Mouse (Mus musculus): ENCODE data around the gene Hspb9. TPM values are rescaled to one million over a fixed set of nuclear protein-coding genes. Genes with fewer than 3 reads are reported as not detected.

The Hspb9 gene
- polyA plus RNA-seq, 1 experiment from 2014 or later, result 0.97 TPM

DNA sequence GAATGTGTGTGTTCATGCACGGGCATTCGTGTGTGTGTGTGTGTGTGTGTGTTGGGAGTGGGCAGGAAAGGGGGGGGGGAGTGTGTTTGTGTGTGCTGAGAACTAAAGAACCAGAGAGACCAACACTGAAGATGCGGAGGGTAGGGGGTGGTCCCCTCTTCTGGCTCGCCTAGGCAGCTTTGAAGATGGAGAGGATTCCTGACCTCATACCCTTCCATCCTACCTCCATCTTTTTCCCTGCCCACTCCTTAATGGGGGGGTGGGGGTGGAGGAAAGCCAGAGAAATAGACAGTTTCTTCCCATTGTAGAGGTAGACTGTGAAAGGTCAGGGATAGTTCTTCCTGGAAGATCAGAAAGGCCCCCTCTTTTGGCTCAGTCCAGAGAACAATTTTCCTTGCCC is 476 bp upstream of the Hspb9 start:
- peaks cover 53% of the 10 kb centered on the region for H3K36me3 ChIP-seq (ENCODE audit: insufficient read depth)
- ATAC-seq (ENCODE audit: insufficient read depth), result no peak

DNA sequence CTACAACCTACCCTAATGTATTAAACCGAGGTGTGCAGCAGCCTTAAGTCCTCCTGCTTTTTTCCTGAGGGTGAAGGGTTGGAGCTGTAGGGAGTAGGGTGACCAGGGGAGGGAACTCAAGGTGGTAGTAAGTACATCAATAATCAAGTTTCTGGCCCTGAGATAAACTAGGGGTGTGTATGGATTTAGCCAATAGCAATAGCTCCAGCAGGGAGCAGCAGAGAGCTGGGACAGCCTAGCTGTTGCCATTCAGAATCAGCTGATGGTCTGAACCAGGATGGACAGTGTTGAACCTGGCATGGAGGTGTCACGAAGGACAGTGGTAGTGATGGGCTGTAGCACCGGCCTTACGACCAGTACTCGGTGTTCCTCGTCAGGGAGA is 875 bp downstream of the Hspb9 start:
- TF ChIP-seq CTCF (IDR thresholded peaks at IDR 0.05; ENCODE audit: low read depth), result peak; percentile 85
- Histone ChIP-seq H3K9ac (peak overlapping the region; percentile 46; the same call in 1 of the 2 replicates), H3K4me3 (ENCODE audit: low read depth, low read length) (peak overlapping the region; percentile 30; the same call in 1 of the 2 replicates), H3K4me1 (ENCODE audit: insufficient read depth) (peaks cover 19% of the 10 kb centered on the region), H3K27me3 (ENCODE audit: insufficient read depth, low read length) (no peaks in the 10 kb centered on the region), H3K4me2 (peak overlapping the region; percentile 65), H3K27ac (ENCODE audit: low read depth) (peak overlapping the region; percentile 81; the same call in 1 of the 2 replicates), H3K36me3 (ENCODE audit: insufficient read depth) (peaks cover 53% of the 10 kb centered on the region), H3K9me3 (ENCODE audit: low read depth, low read length) (no peaks in the 10 kb centered on the region)
- DNase-seq (peak; percentile 92), ATAC-seq (ENCODE audit: insufficient read depth) (0 out of 2 replicates have a peak, but pooled peaks have one; percentile 4)
- WGBS, result 49% methylated on average over 6 of the region's 6 CpGs

More for the DNA sequence above, 476 bp upstream of the Hspb9 start:
- Histone ChIP-seq H3K27me3 (ENCODE audit: insufficient read depth, low read length) (no peaks in the 10 kb centered on the region), H3K4me3 (ENCODE audit: low read depth, low read length) (peak overlapping the region; percentile 30; the same call in 1 of the 2 replicates), H3K9me3 (ENCODE audit: low read depth, low read length) (no peaks in the 10 kb centered on the region), H3K27ac (ENCODE audit: low read depth) (peak overlapping the region; percentile 81; the same call in 1 of the 2 replicates), H3K4me2 (peak overlapping the region; percentile 65), H3K9ac (peak overlapping the region; percentile 46), H3K4me1 (ENCODE audit: insufficient read depth) (peaks cover 19% of the 10 kb centered on the region)
- 58% methylated on average over 4 of the region's 4 CpGs for WGBS
- no peak for DNase-seq
- no peak for TF ChIP-seq CTCF (IDR thresholded peaks at IDR 0.05; ENCODE audit: low read depth)

DNA sequence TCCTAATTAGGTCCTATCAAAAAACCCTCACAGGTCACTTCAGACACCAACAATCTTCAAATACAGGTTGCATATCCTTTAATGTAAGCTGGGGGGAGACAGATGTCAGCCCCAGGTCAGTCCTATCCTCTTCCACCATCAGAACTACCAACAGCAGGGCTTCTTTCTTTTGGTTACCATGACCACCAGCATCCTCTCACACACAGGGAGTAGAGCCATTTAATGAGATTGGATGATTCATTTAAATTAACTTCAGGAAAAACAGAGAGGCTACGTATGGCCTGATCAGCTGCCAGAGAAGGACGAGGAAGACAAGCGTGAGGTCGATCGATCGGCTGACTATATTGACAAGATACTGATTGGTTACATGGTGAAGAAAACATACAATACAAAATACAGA is 1.3 kb downstream of the Hspb9 start:
- Histone ChIP-seq H3K27ac (ENCODE audit: low read depth) (no peak overlapping the region), H3K27me3 (ENCODE audit: insufficient read depth, low read length) (no peaks in the 10 kb centered on the region), H3K9ac (no peak overlapping the region), H3K4me3 (ENCODE audit: low read depth, low read length) (no peak overlapping the region), H3K4me2 (no peak overlapping the region), H3K9me3 (ENCODE audit: low read depth, low read length) (no peaks in the 10 kb centered on the region), H3K4me1 (ENCODE audit: insufficient read depth) (peaks cover 19% of the 10 kb centered on the region), H3K36me3 (ENCODE audit: insufficient read depth) (peaks cover 53% of the 10 kb centered on the region)
- no peak for TF ChIP-seq CTCF (IDR thresholded peaks at IDR 0.05; ENCODE audit: low read depth)
- ATAC-seq (ENCODE audit: insufficient read depth) (no peak), DNase-seq (no peak)
- WGBS, result 90% methylated on average over 6 of the region's 6 CpGs

DNA sequence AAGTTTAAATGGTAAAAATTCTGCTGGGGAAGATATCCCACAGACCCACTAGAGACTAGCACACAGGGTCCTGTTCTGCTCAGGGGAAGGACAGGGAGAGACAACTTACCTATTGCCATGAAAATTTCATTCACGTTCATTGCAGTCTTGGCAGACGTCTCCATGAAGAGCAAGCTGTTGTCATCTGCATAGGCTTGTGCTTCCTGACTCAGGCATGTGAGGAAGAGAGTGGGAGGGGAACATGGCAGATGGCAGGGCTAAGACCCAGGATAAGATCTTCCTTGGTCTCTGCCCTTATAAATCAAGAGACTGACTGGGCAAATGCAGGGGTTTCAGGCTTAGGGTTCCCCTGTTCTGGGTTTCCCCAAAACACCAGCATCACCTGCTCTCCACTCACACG is 3.0 kb downstream of the Hspb9 start:
- Histone ChIP-seq H3K4me2 (no peak overlapping the region), H3K4me3 (ENCODE audit: low read depth, low read length) (no peak overlapping the region), H3K9ac (no peak overlapping the region), H3K27ac (ENCODE audit: low read depth) (no peak overlapping the region), H3K4me1 (ENCODE audit: insufficient read depth) (peaks cover 18% of the 10 kb centered on the region), H3K36me3 (ENCODE audit: insufficient read depth) (peaks cover 46% of the 10 kb centered on the region), H3K27me3 (ENCODE audit: insufficient read depth, low read length) (no peaks in the 10 kb centered on the region), H3K9me3 (ENCODE audit: low read depth, low read length) (no peaks in the 10 kb centered on the region)
- TF ChIP-seq CTCF (IDR thresholded peaks at IDR 0.05; ENCODE audit: low read depth), result no peak
- WGBS, result 74% methylated on average over 3 of the region's 3 CpGs
- DNase-seq, result no peak
- ATAC-seq (ENCODE audit: insufficient read depth), result no peak

DNA sequence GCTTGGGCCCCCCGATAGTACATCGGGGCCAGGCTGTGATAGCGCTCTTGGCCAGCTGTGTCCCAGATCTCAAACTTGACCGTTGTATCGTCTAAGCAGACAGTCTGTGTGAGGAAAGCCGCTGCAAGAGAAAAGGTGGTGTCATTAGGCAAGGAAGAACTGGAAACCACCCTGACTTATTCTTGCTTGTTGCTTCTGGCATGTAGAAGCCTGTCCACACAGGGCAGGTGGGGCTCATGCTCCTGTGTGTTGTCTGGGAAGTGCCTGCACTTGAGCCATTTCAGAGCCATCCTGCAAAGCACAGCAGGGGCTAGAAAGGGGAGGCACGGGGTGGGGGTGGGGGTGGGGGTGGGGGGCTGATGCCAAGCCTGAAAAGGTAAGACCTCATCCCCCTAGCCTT is 4.8 kb downstream of the Hspb9 start:
- no peak for ATAC-seq (ENCODE audit: insufficient read depth)
- Histone ChIP-seq H3K27me3 (ENCODE audit: insufficient read depth, low read length) (no peaks in the 10 kb centered on the region), H3K27ac (ENCODE audit: low read depth) (no peak overlapping the region), H3K9me3 (ENCODE audit: low read depth, low read length) (no peaks in the 10 kb centered on the region), H3K4me1 (ENCODE audit: insufficient read depth) (peaks cover 12% of the 10 kb centered on the region), H3K9ac (no peak overlapping the region), H3K4me3 (ENCODE audit: low read depth, low read length) (no peak overlapping the region), H3K36me3 (ENCODE audit: insufficient read depth) (peaks cover 46% of the 10 kb centered on the region), H3K4me2 (no peak overlapping the region)
- WGBS, result 91% methylated on average over 7 of the region's 7 CpGs
- no peak for TF ChIP-seq CTCF (IDR thresholded peaks at IDR 0.05; ENCODE audit: low read depth)
- no peak for DNase-seq

DNA sequence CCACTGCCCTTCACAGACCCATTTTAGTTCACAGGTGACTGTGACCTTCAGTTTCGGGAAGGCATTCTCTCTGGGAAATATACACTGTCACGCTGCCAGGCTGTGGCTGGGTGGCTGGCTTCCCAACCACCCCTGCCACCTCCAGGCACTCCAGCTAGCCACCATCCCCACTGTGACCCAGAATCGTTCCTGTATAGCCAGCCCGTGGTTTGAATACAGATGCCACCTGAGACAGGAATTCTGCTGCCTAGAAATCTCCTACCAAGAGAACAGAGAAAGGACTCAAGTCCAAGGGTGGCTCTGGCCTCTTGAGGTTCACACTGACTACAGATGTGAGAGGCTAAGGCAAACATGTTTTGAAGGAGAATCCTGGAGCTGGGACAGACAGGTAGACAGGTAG is 5.2 kb downstream of the Hspb9 start:
- Histone ChIP-seq H3K4me1 (ENCODE audit: insufficient read depth) (peaks cover 8% of the 10 kb centered on the region; the same call in 1 of the 2 replicates), H3K27ac (ENCODE audit: low read depth) (no peak overlapping the region), H3K9me3 (ENCODE audit: low read depth, low read length) (no peaks in the 10 kb centered on the region), H3K9ac (no peak overlapping the region), H3K4me3 (ENCODE audit: low read depth, low read length) (no peak overlapping the region), H3K27me3 (ENCODE audit: insufficient read depth, low read length) (no peaks in the 10 kb centered on the region), H3K36me3 (ENCODE audit: insufficient read depth) (peaks cover 46% of the 10 kb centered on the region), H3K4me2 (no peak overlapping the region)
- ATAC-seq (ENCODE audit: insufficient read depth) (no peak), DNase-seq (no peak)
- no peak for TF ChIP-seq CTCF (IDR thresholded peaks at IDR 0.05; ENCODE audit: low read depth)
- 88% methylated on average over 4 of the region's 4 CpGs for WGBS

DNA sequence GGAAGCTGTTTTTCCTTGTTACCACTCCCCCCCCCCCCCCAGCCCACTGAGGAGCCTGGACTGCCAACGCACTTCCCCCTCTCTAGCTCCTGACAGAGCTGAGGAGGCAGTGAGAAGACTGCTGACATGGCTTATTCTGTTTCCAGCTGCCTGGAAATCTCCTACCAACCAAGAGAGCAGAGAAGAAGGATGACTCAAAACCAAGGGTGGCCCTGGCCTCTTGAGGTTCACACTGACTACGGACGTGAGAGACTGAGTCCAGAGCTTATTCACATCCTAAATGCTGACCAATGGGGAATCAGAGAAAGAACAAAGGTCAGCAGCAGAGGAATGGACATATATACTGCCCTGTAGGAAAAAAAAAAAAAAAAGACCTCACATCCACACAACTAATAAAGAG is 5.7 kb downstream of the Hspb9 start:
- peaks cover 46% of the 10 kb centered on the region for H3K36me3 ChIP-seq (ENCODE audit: insufficient read depth)
- WGBS, result 79% methylated on average over 3 of the region's 3 CpGs
- no peak overlapping the region for H3K4me3 ChIP-seq (ENCODE audit: low read depth, low read length)
- H3K27ac ChIP-seq (ENCODE audit: low read depth), result no peak overlapping the region
- no peaks in the 10 kb centered on the region for H3K27me3 ChIP-seq (ENCODE audit: insufficient read depth, low read length)
- DNase-seq (no peak), ATAC-seq (ENCODE audit: insufficient read depth) (no peak)
- H3K9ac ChIP-seq, result no peak overlapping the region
- TF ChIP-seq CTCF (IDR thresholded peaks at IDR 0.05; ENCODE audit: low read depth), result no peak
- H3K4me1 ChIP-seq (ENCODE audit: insufficient read depth), result peaks cover 5% of the 10 kb centered on the region; the same call in 1 of the 2 replicates
- no peaks in the 10 kb centered on the region for H3K9me3 ChIP-seq (ENCODE audit: low read depth, low read length)
- no peak overlapping the region for H3K4me2 ChIP-seq

DNA sequence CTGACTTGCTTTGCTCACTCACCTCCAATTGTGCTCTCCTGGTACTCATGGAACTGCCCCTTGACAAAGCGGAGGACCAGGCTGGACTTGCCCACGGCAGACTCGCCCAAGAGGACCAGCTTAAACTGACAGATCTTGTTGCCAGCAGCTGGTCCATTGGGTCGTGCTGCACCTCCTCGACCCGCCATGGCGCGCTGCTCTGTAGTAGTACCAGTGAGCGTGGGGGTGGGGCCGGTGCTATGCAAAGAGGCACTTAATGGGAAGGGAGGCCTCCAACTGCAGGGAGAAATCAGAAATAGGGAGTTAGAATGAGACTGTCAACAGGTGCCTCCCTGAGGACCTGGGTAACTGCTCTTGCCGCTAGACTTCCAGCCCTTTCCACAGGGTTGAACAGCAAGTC is 6.2 kb downstream of the Hspb9 start:
- Histone ChIP-seq H3K4me3 (ENCODE audit: low read depth, low read length) (no peak overlapping the region), H3K4me1 (ENCODE audit: insufficient read depth) (peaks cover 5% of the 10 kb centered on the region), H3K9ac (no peak overlapping the region), H3K27ac (ENCODE audit: low read depth) (no peak overlapping the region), H3K36me3 (ENCODE audit: insufficient read depth) (peaks cover 46% of the 10 kb centered on the region), H3K9me3 (ENCODE audit: low read depth, low read length) (no peaks in the 10 kb centered on the region), H3K27me3 (ENCODE audit: insufficient read depth, low read length) (no peaks in the 10 kb centered on the region), H3K4me2 (no peak overlapping the region)
- DNase-seq (no peak), ATAC-seq (ENCODE audit: insufficient read depth) (no peak)
- TF ChIP-seq CTCF (IDR thresholded peaks at IDR 0.05; ENCODE audit: low read depth), result no peak
- WGBS, result 79% methylated on average over 11 of the region's 11 CpGs

All from lung, embryonic 14.5 days (tissue).